Mouse (Mus musculus) thymus, postnatal 10 days (tissue): ENCODE data around the gene Lrrc51.
"Not testable (repeated sequence)": the region's sequence is repeated elsewhere in the genome, so short reads cannot be mapped to it uniquely, and the experiment has no call there.

ENCODE experiments used
- DNase-seq, 2 experiments: peaks; one replicate each; pipeline ENCODE4 v3.0.0; 2021; ENCODE audit warnings: low spot score in 2 of 2

Lrrc51 gene

GRCm38 (mm10) chr7:101938348-101938747 is 4.7 kb upstream of the Lrrc51 start:
- DNase-seq: no peak

GRCm38 (mm10) chr7:101937569-101937968 is 3.9 kb upstream of the Lrrc51 start:
- no peak for DNase-seq

- DNase-seq: no peak
Observed at GRCm38 (mm10) chr7:101936996-101937395, 3.3 kb upstream of the Lrrc51 start.

DNA sequence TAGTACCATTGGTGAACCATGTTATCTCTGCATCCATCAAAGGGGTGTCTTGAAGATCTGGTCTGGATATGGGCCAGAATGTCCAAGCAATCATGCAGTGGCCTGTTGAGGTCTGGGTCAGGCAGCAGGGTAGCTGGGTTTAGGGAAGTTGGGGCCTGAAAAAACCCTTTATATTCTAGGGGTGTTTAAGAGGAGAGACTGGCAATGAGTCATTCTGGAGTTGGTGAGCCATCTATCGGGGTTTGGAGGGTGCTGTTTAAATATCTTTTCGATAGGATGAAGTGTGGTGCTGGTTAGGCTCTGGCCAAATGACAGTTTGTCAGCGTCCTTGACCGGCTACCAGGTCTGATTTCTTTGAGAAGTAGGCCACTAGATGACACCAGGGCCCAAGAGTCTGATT is 2.3 kb upstream of the Lrrc51 start:
- no peak for DNase-seq

- DNase-seq: peak; percentile 14 to 17
Observed at GRCm38 (mm10) chr7:101933300-101933699, 395 bp downstream of the Lrrc51 start.

- no peak for DNase-seq
Observed at GRCm38 (mm10) chr7:101932551-101932950, 1.1 kb downstream of the Lrrc51 start.

DNA sequence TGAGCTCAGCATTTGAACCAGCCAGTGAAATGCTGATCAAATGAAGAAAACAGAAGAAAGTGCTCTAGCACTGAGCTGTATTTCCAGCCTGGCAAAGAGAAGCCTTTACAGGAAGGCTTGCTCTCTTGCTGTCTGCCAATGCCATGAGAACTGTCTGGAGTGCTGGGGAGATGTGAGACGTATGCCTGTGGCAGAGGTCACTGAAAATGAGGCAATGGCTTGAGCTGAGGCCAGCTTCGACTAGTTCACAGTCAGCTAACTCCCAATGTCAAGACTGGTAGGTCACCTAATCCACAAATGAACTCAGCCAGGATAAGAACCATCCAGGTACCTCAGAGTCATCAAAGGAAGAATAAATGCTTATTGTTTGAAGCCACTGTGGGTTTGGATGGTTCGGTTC is 5.6 kb downstream of the Lrrc51 start:
- no peak for DNase-seq

DNA sequence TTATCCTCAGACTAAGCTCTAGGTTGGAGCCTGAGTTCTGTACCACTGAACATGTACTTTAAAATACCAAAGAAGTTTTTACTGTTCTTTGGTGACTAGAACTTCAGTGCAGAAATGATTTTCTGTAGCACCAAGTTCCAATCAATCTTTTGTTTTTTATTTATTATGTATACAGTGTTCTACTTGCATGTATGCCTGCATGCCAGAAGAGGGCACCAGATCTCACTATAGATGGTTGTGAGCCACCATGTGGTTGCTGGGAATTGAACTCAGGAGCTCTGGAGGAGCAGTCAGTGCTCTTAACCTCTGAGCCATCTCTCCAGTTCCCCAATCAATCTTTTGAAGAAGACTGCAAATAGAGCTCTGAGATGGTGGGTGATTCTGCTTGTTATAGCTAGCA is 7.8 kb downstream of the Lrrc51 start:
- DNase-seq: not testable (repeated sequence)

- DNase-seq: peak in 1 of 2 experiments; percentile 47
Observed at GRCm38 (mm10) chr7:101918071-101918470, 15.6 kb downstream of the Lrrc51 start.

- DNase-seq: no peak
Observed at GRCm38 (mm10) chr7:101911982-101912381, 21.7 kb downstream of the Lrrc51 start.

GRCm38 (mm10) chr7:101910138-101910537 is 23.6 kb downstream of the Lrrc51 start:
- DNase-seq: no peak

DNA sequence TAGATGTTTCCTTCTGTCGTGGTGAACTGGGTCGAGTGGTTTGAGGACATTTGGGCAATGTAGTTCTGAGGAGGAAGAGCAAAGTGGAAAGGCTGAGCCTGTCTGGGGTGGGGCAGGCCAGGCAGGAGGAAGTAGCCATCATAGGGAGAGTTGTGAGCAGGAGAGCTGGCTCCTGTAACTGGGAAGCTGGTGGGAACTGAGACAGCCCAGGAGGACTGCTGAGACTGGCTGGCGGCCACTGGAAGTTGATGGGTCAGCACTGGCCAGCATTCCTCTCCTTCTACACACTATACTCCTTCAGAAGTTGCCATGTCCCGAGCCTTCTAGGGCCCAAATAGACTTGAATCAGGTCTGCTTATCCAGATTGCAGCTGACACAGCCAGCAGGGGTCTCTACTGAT is 25.3 kb downstream of the Lrrc51 start:
- no peak for DNase-seq

DNA sequence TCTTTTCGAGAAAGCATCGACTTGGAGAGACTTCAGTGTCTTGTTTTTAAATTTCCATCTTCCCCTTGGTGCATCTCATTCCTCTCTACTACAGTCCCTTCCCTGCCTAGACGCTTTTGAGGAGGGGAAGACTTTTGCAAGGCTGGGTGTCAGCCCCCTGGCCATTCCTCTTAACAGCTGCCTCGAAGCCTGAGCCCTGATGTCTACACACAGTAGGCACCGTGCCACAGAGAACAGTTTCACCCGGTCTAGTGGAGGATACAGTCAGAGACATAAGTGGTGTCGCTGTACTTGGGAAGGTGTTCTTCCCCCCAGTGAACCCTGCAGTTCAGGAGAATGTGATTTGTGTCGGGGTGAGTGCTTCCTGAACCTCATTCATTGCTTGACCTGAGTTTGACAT is 27.0 kb downstream of the Lrrc51 start:
- DNase-seq: no peak

GRCm38 (mm10) chr7:101906287-101906681 is 27.4 kb downstream of the Lrrc51 start, which contains the start of gene Tomt:
TSS of gene Tomt (minus strand) at chr7:101906359.
- no peak for DNase-seq

DNA sequence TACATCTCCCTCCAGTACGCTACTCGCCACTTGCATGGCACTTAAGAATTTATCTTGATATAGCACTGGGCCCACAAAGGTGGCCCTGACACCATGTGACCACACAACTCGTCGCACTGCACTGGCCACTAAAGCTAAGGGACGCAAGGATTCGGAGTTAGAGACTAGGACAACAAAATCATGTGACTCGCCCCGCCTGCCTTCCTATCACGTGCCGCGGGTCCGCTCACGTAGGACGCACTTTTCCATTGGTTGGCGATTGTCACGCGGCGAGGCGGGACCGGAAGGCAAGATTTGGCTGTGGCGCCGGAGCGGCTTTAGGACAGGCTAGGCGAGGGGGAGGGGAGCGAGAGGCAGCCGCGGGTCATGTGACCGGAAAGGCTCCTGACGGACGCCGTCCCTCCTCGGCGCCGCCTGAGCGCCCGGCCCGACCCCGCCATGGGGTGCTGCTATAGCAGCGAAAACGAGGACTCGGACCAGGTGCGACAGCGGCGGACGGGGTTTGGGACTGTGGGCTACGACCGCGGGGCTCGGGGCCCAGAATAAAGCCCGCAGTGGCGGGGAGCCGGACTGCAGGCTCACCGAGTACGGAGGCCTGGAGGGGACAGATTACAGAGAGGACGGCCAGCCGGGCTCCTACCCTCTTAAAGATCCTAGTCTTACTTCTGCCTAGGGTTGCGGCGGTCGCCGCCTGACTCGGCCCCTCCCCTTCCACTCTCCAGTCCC is 28.0 kb downstream of the Lrrc51 start, which contains the start of gene Lamtor1:
TSS of gene Lamtor1 (plus strand) at position 344 of the 726 bp plus-strand sequence.
- peak; percentile 93 to 95 for DNase-seq

GRCm38 (mm10) chr7:101902846-101903245 is 30.8 kb downstream of the Lrrc51 start:
- DNase-seq: no peak

DNA sequence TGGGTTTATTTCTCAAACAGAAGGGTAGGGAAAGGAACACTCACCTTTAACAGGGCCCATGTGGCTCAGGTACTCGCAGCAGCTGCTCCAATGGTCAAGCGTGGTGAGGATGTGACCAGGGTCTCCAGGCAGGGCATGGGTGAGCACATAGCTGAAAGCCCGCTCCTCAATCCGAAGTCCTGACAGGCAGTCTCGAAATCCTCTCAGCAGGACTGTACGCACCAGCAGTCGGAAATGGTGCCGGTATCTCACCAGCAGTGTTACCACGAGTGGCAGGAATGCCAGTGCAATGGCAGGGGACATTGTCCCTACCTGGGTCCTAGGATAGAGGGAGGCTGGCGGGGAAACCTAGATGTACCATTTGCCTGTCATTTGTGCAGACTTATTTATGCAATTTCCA is 31.7 kb downstream of the Lrrc51 start:
- DNase-seq: no peak

DNA sequence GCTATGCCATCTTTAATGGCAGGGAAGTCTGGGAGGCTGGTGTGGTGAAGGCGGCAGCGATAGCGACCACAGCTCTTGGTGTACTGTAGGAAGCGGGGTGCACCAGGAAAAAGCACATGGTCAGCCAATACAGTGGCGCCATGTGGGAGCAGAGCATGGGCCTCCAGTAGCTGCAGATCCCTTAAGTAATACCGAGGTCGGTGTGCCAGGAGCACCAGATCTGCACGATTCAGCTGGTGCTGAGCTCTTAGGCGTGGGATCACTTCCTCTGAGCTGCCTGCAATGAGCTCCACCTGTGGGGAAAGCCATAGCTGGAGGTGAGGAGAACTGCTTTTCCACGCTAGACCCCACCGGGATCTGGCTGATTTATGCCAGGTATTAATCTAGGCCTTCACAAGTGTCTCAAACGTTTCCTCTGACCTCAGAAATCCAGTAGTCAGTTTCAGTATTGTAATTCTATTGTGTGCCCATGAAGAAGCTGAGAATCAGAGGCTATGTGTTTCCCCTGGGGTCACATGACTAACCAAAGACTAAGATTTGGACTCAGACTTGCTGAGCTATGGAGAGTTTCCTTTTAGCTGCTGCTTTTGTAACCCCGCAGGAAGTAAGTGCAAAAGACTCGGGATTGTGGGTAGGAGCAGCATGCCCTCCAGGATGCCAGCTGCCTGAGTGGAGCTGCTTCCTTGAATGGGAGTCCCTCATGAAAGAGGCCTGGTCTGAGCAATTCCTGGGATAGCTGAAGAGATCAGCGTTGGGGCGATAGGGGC is 33.2 kb downstream of the Lrrc51 start:
- DNase-seq: no peak

GRCm38 (mm10) chr7:101896104-101897066 is 37.3 kb downstream of the Lrrc51 start:
- DNase-seq: peak; percentile 94 to 96

- DNase-seq: no peak
Observed at GRCm38 (mm10) chr7:101895695-101896094, 38.0 kb downstream of the Lrrc51 start.

DNA sequence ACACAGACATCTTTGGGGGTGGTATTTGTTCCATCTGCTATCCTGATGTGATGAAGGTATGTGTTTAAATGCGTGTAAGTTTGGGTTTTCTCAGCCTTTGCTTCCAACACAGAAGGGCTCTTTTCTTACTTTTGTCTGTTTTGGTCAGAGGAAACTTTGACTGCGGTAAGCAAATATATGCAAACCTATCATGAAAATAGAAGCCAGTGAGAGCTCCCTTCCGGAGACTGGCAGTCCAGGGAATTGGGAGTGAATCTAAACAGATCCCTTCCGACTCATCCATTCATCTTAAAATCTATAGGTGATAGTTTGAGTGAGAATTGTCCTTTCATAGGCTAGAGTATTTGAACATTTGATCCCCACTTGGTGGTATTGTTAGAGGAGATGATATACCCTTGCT is 45.2 kb downstream of the Lrrc51 start:
- DNase-seq: no peak

DNA sequence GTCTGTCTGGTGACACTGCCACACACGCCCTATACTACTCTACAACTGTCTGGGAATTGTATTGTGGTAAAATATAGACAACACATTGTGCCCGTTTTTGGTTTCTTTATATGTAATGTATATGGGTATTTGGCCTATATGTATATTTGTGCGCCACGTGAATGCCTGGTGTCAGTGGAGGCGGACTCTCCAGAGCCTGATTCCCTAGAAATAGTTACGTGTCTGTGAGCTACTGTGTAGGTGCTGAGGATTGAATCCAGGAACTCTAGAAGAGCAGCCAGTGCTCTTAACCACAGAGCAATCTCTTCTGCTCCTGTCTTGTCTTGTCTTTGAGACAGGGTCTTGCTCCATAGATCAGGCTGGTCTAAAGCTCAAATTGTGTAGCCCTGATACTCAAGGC is 47.4 kb downstream of the Lrrc51 start:
- DNase-seq: no peak
